19 mouse cellular contexts compared by ENCODE assay signal in the genomic region with DNA sequence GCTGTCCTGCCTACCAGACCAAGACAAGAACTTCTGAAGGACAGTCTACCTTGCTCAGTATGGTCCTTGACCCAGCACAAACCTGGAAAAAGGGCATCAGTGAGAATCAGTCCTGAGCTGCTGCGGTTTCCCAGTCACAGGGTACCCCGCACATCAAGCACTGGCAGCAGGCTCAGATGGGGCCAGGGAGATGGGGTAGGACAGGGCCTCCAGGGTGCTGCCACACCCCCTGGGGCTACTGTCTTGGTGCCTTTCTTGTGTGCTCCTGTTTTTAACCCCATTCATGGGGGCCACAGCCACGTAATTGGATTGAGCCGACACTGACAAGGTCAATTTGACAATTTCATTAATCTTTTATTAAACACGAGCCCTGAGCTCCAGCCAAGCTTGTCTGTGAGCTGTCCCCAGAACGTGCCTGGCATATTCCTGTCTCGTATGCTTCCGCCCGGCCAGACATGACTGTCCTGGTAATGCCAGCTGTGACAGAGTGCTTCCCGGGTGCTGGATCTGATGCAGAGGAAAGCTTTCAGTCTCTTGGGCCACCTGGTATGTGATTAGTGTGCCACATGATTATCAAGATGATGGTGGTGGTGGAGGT.
DNase-seq lines count a peak whose midpoint lies in the region; ATAC-seq and TF ChIP-seq lines count a peak whose summit lies in the region.
"Had no signal": no experiment of that assay in that cellular context is flagged by ENCODE, and none has a peak within 500 bp of the region (broad histone marks: within the 10 kb centered on the region; RNA-seq: fewer than 3 reads in every experiment).

No protein-coding gene starts in this region.

- no peak overlapping the region for H3K4me3 ChIP-seq in forebrain, postnatal 0 days (ENCODE audit: low read depth, low read length)
- no peak overlapping the region for H3K4me3 ChIP-seq in midbrain, embryonic 13.5 days (replicated peaks)
- H3K4me3 ChIP-seq: embryonic facial prominence, embryonic 12.5 days; intestine, embryonic 15.5 days had no signal

- no peaks in the 10 kb centered on the region; the same call in 1 of the 2 replicates for H3K27me3 ChIP-seq in forebrain, postnatal 0 days (ENCODE audit: insufficient read depth, low read length)
- H3K27me3 ChIP-seq in midbrain, embryonic 13.5 days, result peaks cover 33% of the 10 kb centered on the region
- H3K27me3 ChIP-seq: embryonic facial prominence, embryonic 12.5 days; intestine, embryonic 15.5 days had no signal

- no peak overlapping the region for H3K9ac ChIP-seq in forebrain, postnatal 0 days
- no peak overlapping the region for H3K9ac ChIP-seq in midbrain, embryonic 13.5 days (replicated peaks)
- H3K9ac ChIP-seq: embryonic facial prominence, embryonic 12.5 days; intestine, embryonic 15.5 days had no signal

- no peaks in the 10 kb centered on the region for H3K36me3 ChIP-seq in forebrain, postnatal 0 days (ENCODE audit: insufficient read depth)
- H3K36me3 ChIP-seq in midbrain, embryonic 13.5 days, result no peaks in the 10 kb centered on the region
- H3K36me3 ChIP-seq: embryonic facial prominence, embryonic 12.5 days; G1E; intestine, embryonic 15.5 days had no signal

- no peak overlapping the region for H3K27ac ChIP-seq in forebrain, postnatal 0 days (ENCODE audit: low read depth, low read length)
- 0 out of 2 replicates have a peak overlapping the region, but pooled peaks have one; percentile 0 for H3K27ac ChIP-seq in midbrain, embryonic 13.5 days
- H3K27ac ChIP-seq: embryonic facial prominence, embryonic 12.5 days; intestine, embryonic 15.5 days had no signal

- peak; percentile 21 for DNase-seq in left cerebral cortex, postnatal 4 days
- no peak for DNase-seq in left cerebral cortex, postnatal 14 days (ENCODE audit: low spot score in 2 of 2)
- DNase-seq in forebrain, postnatal 0 days, result no peak
- DNase-seq in retina, postnatal 1 day, result peak; percentile 53
- no peak for DNase-seq in kidney, adult 8-10 months
- DNase-seq: cerebellum, postnatal 14 days; gastrocnemius, postnatal 10 days; heart, postnatal 14 days; kidney, postnatal 14 days; liver; lung, adult 2 months; lung, postnatal 4 days; right cerebral cortex, postnatal 25 days; thymus, adult 18-20 months had no signal

- no peaks in the 10 kb centered on the region for H3K4me1 ChIP-seq in forebrain, postnatal 0 days (ENCODE audit: insufficient read depth)
- H3K4me1 ChIP-seq in midbrain, embryonic 13.5 days (replicated peaks), result peaks cover 33% of the 10 kb centered on the region
- H3K4me1 ChIP-seq: embryonic facial prominence, embryonic 12.5 days; intestine, embryonic 15.5 days had no signal

- no peak for TF ChIP-seq CTCF in forebrain, postnatal 0 days (IDR thresholded peaks at IDR 0.05; ENCODE audit: low read depth)

- H3K4me2 ChIP-seq in forebrain, postnatal 0 days (ENCODE audit: low read depth), result no peak overlapping the region
- H3K4me2 ChIP-seq in midbrain, embryonic 13.5 days (replicated peaks), result no peak overlapping the region
- H3K4me2 ChIP-seq: embryonic facial prominence, embryonic 12.5 days; intestine, embryonic 15.5 days had no signal

- ATAC-seq in forebrain, postnatal 0 days, result peak; percentile 44; the same call in 1 of the 2 replicates
- peak; percentile 85 for ATAC-seq in midbrain, embryonic 13.5 days
- no peak for ATAC-seq in erythroblast, adult 5-6 weeks (replicated peaks; ENCODE audit: low FRiP score, poor library complexity, severe bottlenecking)
- ATAC-seq: intestine, embryonic 15.5 days had no signal

- H3K9me3 ChIP-seq in forebrain, postnatal 0 days (ENCODE audit: low read length), result no peaks in the 10 kb centered on the region
- H3K9me3 ChIP-seq in midbrain, embryonic 13.5 days, result no peaks in the 10 kb centered on the region
- H3K9me3 ChIP-seq: embryonic facial prominence, embryonic 12.5 days; intestine, embryonic 15.5 days had no signal

- intact Hi-C loops in left cerebral cortex, postnatal 4 days (cut with DNase I), result no loop called here
- intact Hi-C loops in left cerebral cortex, postnatal 14 days (cut with DNase I), result no loop called here

- 44% methylated on average over 10 of the region's 10 CpGs for WGBS in forebrain, postnatal 0 days
- WGBS in midbrain, embryonic 13.5 days, result 37% methylated on average over 10 of the region's 10 CpGs

Comparison
In these comparisons a context has a peak if more than half of its experiments do, and no peak if none do; other contexts are left out.
1. DNase-seq: peak in left cerebral cortex, postnatal 4 days (single experiment) and retina, postnatal 1 day (single experiment); none in left cerebral cortex, postnatal 14 days (0 of 2), forebrain, postnatal 0 days (single experiment) and kidney, adult 8-10 months (0 of 2).